Mouse (Mus musculus) CH12.LX (cell line): ENCODE data around the gene Gm10153. TPM values are rescaled to one million over a fixed set of nuclear protein-coding genes. Genes with fewer than 3 reads are reported as not detected.

Experiments used
- DNase-seq: peaks from one replicate; pipeline ENCODE4 v3.0.0-alpha.2; 2013; ENCODE audit errors: extremely low read depth
- H3K27ac ChIP-seq: 2 replicates; pipeline ENCODE4 v1.5.1; 2012; ENCODE audit warnings: low read depth, mild to moderate bottlenecking, control low read depth, moderate library complexity; ENCODE audit not compliant: insufficient read depth
- H3K27me3 ChIP-seq: replicated peaks from 2 replicates; pipeline ENCODE3; 2012; ENCODE audit warnings: inconsistent platforms
- H3K36me3 ChIP-seq, 2 experiments: replicated peaks in 1 of 2; 2 replicates each; pipeline versions ENCODE3 to v1.6.1; 2012; ENCODE audit warnings: inconsistent platforms in 1 of 2, low read length in 1 of 2, mild to moderate bottlenecking in 1 of 2, mixed read lengths in 1 of 2, moderate library complexity in 1 of 2; ENCODE audit not compliant: control insufficient read depth in 1 of 2, insufficient read depth in 1 of 2
- H3K4me1 ChIP-seq, 2 experiments: 2 replicates each; pipeline ENCODE4 v1.6.1; 2012; ENCODE audit warnings: inconsistent platforms in 1 of 2, moderate library complexity in 1 of 2; ENCODE audit not compliant: insufficient read depth in 2 of 2, control insufficient read depth in 1 of 2
- H3K4me2 ChIP-seq: 2 replicates; pipeline ENCODE4 v1.6.1; 2012; ENCODE audit warnings: low read depth, mild to moderate bottlenecking, control low read depth; ENCODE audit not compliant: poor library complexity, insufficient read depth, severe bottlenecking
- H3K4me3 ChIP-seq, 3 experiments: fragments of 150-350 bp in 1 of 3; sonication (generic) in 1 of 3; replicated peaks in 1 of 3; 2 replicates each; pipeline versions ENCODE3 to v1.5.1; 2011 to 2012; ENCODE audit warnings: low read depth in 2 of 3, low read length in 2 of 3, mild to moderate bottlenecking in 2 of 3, moderate library complexity in 2 of 3, control low read depth in 1 of 3, improper control_type of control experiment in 1 of 3, inconsistent platforms in 1 of 3, mixed read lengths in 1 of 3; ENCODE audit not compliant: poor library complexity in 1 of 3
- H3K79me2 ChIP-seq: replicated peaks from 2 replicates; pipeline ENCODE4 v1.6.1; 2012; ENCODE audit warnings: mild to moderate bottlenecking, moderate library complexity; ENCODE audit not compliant: control insufficient read depth, poor library complexity, insufficient read depth, severe bottlenecking; ENCODE audit errors: extremely low read depth
- H3K9ac ChIP-seq: 2 replicates; pipeline ENCODE4 v1.6.1; 2012; ENCODE audit warnings: low read depth, mild to moderate bottlenecking, control low read depth, moderate library complexity; ENCODE audit not compliant: insufficient read depth
- H3K9me3 ChIP-seq: replicated peaks from 2 replicates; pipeline ENCODE3; 2012; ENCODE audit warnings: low read length, inconsistent platforms, mixed read lengths
- BHLHE40 ChIP-seq: IDR thresholded peaks from 2 replicates; pipeline ENCODE4 v1.6.1; 2011; ENCODE audit warnings: mild to moderate bottlenecking, low read depth, low read length, improper control_type of control experiment
- CHD1 ChIP-seq: IDR thresholded peaks from 2 replicates; pipeline ENCODE4 v1.6.1; 2012; ENCODE audit warnings: low read depth, low read length, improper control_type of control experiment, inconsistent platforms
- CTCF ChIP-seq, 2 experiments: IDR thresholded peaks in 1 of 2; conservative IDR thresholded peaks in 1 of 2; 2 replicates each; pipeline ENCODE4 v1.5.1; 2011 to 2012; ENCODE audit warnings: low read depth in 2 of 2, low read length in 2 of 2, improper control_type of control experiment in 1 of 2, inconsistent platforms in 1 of 2, mild to moderate bottlenecking in 1 of 2, moderate library complexity in 1 of 2
- E2F4 ChIP-seq: IDR thresholded peaks from 2 replicates; pipeline ENCODE4 v1.6.1; 2011; ENCODE audit warnings: low read depth, low read length, improper control_type of control experiment; ENCODE audit not compliant: insufficient replicate concordance
- ELF1 ChIP-seq: IDR thresholded peaks from 2 replicates; pipeline ENCODE4 v1.6.1; 2014; ENCODE audit warnings: low read depth, mild to moderate bottlenecking, inconsistent platforms, low read length, improper control_type of control experiment
- EP300 ChIP-seq: IDR thresholded peaks from 2 replicates; pipeline ENCODE4 v1.6.1; 2011; ENCODE audit warnings: low read length, improper control_type of control experiment
- ETS1 ChIP-seq: conservative IDR thresholded peaks from 2 replicates; pipeline ENCODE4 v1.6.1; 2012; ENCODE audit warnings: low read depth, mild to moderate bottlenecking, inconsistent platforms, low read length, improper control_type of control experiment, moderate library complexity
- GABPA ChIP-seq: IDR thresholded peaks from 2 replicates; pipeline ENCODE4 v1.6.1; 2012; ENCODE audit warnings: low read depth, low read length, improper control_type of control experiment, inconsistent platforms; ENCODE audit not compliant: insufficient replicate concordance
- IRF4 ChIP-seq: IDR thresholded peaks from 2 replicates; pipeline ENCODE4 v1.6.1; 2014; ENCODE audit warnings: low read depth, mild to moderate bottlenecking, inconsistent platforms, low read length, improper control_type of control experiment
- JUN ChIP-seq: IDR thresholded peaks from 2 replicates; pipeline ENCODE4 v1.6.1; 2011; ENCODE audit warnings: low read depth, mild to moderate bottlenecking, low read length, improper control_type of control experiment, moderate library complexity; ENCODE audit not compliant: insufficient read depth
- JUND ChIP-seq: conservative IDR thresholded peaks from 2 replicates; pipeline ENCODE4 v1.6.1; 2011; ENCODE audit warnings: low read depth, low read length, improper control_type of control experiment
- KAT2A ChIP-seq: IDR thresholded peaks from 2 replicates; pipeline ENCODE4 v1.6.1; 2012; ENCODE audit warnings: low read length, improper control_type of control experiment, inconsistent platforms; ENCODE audit not compliant: insufficient replicate concordance
- MAFK ChIP-seq: IDR thresholded peaks from 2 replicates; pipeline ENCODE4 v1.6.1; 2011; ENCODE audit warnings: low read length, improper control_type of control experiment; ENCODE audit not compliant: insufficient replicate concordance
- MEF2A ChIP-seq: IDR thresholded peaks from 2 replicates; pipeline ENCODE4 v1.6.1; 2014; ENCODE audit warnings: low read depth, mild to moderate bottlenecking, inconsistent platforms, low read length, improper control_type of control experiment, borderline replicate concordance
- MXI1 ChIP-seq: IDR thresholded peaks from 2 replicates; pipeline ENCODE4 v1.6.1; 2011; ENCODE audit warnings: mild to moderate bottlenecking, low read depth, low read length, improper control_type of control experiment
- MYC ChIP-seq: IDR thresholded peaks from 2 replicates; pipeline ENCODE4 v1.6.1; 2011; ENCODE audit warnings: low read depth, mild to moderate bottlenecking, improper control_type of control experiment, low read length
- NELFE ChIP-seq: IDR thresholded peaks from 2 replicates; pipeline ENCODE4 v1.6.1; 2011; ENCODE audit warnings: low read depth, low read length, improper control_type of control experiment
- NRF1 ChIP-seq: IDR thresholded peaks from 2 replicates; pipeline ENCODE4 v1.6.1; 2014; ENCODE audit warnings: low read depth, mild to moderate bottlenecking, inconsistent platforms, low read length, improper control_type of control experiment, moderate library complexity
- PAX5 ChIP-seq: IDR thresholded peaks from 2 replicates; pipeline ENCODE4 v1.6.1; 2012; ENCODE audit warnings: low read length, inconsistent platforms, mixed read lengths
- POLR2A ChIP-seq: IDR thresholded peaks from 2 replicates; pipeline ENCODE4 v1.6.1; 2011; ENCODE audit warnings: low read depth, mild to moderate bottlenecking, improper control_type of control experiment, low read length
- POLR2AphosphoS2 ChIP-seq: IDR thresholded peaks from 2 replicates; pipeline ENCODE4 v1.6.1; 2011; ENCODE audit warnings: low read depth, low read length, improper control_type of control experiment
- RAD21 ChIP-seq: IDR thresholded peaks from 2 replicates; pipeline ENCODE4 v1.6.1; 2011; ENCODE audit warnings: low read depth, mild to moderate bottlenecking, low read length, improper control_type of control experiment, moderate library complexity
- RCOR1 ChIP-seq: conservative IDR thresholded peaks from 2 replicates; pipeline ENCODE4 v1.6.1; 2012; ENCODE audit warnings: low read depth, mild to moderate bottlenecking, inconsistent platforms, low read length, improper control_type of control experiment
- SIN3A ChIP-seq: IDR thresholded peaks from 2 replicates; pipeline ENCODE4 v1.6.1; 2012; ENCODE audit warnings: low read length, improper control_type of control experiment, inconsistent platforms
- SMC3 ChIP-seq: IDR thresholded peaks from 2 replicates; pipeline ENCODE4 v1.6.1; 2011; ENCODE audit warnings: low read depth, low read length, improper control_type of control experiment
- USF1 ChIP-seq: IDR thresholded peaks from 2 replicates; pipeline ENCODE4 v1.6.1; 2014; ENCODE audit warnings: low read depth, mild to moderate bottlenecking, inconsistent platforms, low read length, improper control_type of control experiment
- ZMIZ1 ChIP-seq: IDR thresholded peaks from 2 replicates; pipeline ENCODE4 v1.6.1; 2012; ENCODE audit warnings: low read depth, mild to moderate bottlenecking, inconsistent platforms, low read length, improper control_type of control experiment
- ZNF384 ChIP-seq: IDR thresholded peaks from 2 replicates; pipeline ENCODE4 v1.6.1; 2012; ENCODE audit warnings: low read depth, low read length, improper control_type of control experiment, inconsistent platforms
- dilution Hi-C: fragments of 300-500 bp; cut with MboI; formaldehyde crosslinking; loops from 2 replicates; pipeline ENCODE4 v1.14.3; 2020; ENCODE audit warnings: low sequenced_read_pairs; ENCODE audit not compliant: extremely low pct_unique_long_range_greater_than_20kb, extremely low pct_ligation_motif_present
- in situ Hi-C: fragments of 300-500 bp; cut with MboI; formaldehyde crosslinking; loops from 3 replicates; pipeline ENCODE4 v1.14.3; 2019; ENCODE audit warnings: low sequenced_read_pairs, low pct_ligation_motif_present, low pct_unique_long_range_greater_than_20kb, mixed read lengths
- polyA plus RNA-seq: library from polyadenylated mRNA; unstranded; fragments of >175 nt; gene quantifications from 2 replicates; pipeline ENCODE4 v1.2.1, GENCODE M21; 2012; ENCODE audit warnings: low read depth; ENCODE audit not compliant: insufficient read length
- total RNA-seq, 2 experiments: library from RNA; depleted of rRNA; stranded (reverse); fragments of 300-350 nt in 1 of 2; fragments of >200 nt in 1 of 2; gene quantifications; 2 replicates each; pipeline ENCODE4 v1.2.3; 2012 to 2014

Gene Gm10153
- total and polyA plus RNA-seq, 3 experiments = not detected

GRCm38 (mm10) chr7:142152191-142152590 lies 38.0 kb downstream of the Gm10153 start:
- H3K4me3 ChIP-seq = no peak overlapping the region
- dilution Hi-C loops (no loop called here), in situ Hi-C loops (no loop called here)
- no peaks in the 10 kb centered on the region for H3K36me3 ChIP-seq
- no peaks in the 10 kb centered on the region for H3K79me2 ChIP-seq
- no peak overlapping the region for H3K9ac ChIP-seq
- H3K27me3 ChIP-seq = peaks cover 43% of the 10 kb centered on the region
- H3K4me1 ChIP-seq = no peaks in the 10 kb centered on the region
- peaks cover 7% of the 10 kb centered on the region for H3K9me3 ChIP-seq
- H3K27ac ChIP-seq = no peak overlapping the region
- DNase-seq = no peak
- no peak overlapping the region for H3K4me2 ChIP-seq
- TF ChIP-seq ZNF384 (no peak), POLR2AphosphoS2 (no peak), BHLHE40 (no peak), MYC (no peak), RAD21 (no peak), E2F4 (no peak), MAFK (no peak), SIN3A (no peak), MXI1 (no peak), NRF1 (no peak), POLR2A (no peak), CHD1 (no peak)
- TF ChIP-seq, all 38 proteins: peak for 0

- H3K9me3 ChIP-seq = peaks cover 7% of the 10 kb centered on the region
- no peaks in the 10 kb centered on the region for H3K36me3 ChIP-seq
- no peak for DNase-seq
- H3K9ac ChIP-seq = no peak overlapping the region
- in situ Hi-C loops = no loop called here
- no peak overlapping the region for H3K4me2 ChIP-seq
- H3K27ac ChIP-seq = no peak overlapping the region
- no peaks in the 10 kb centered on the region for H3K4me1 ChIP-seq
- no peak for TF ChIP-seq ELF1
- TF ChIP-seq ZMIZ1 = no peak
- no peak for TF ChIP-seq MEF2A
- TF ChIP-seq MAFK = peak; percentile 80
- TF ChIP-seq MXI1 = no peak
- TF ChIP-seq PAX5 = no peak
- TF ChIP-seq, all 38 proteins: peak for 1
- no peak overlapping the region for H3K4me3 ChIP-seq
- dilution Hi-C loops = no loop called here
- H3K79me2 ChIP-seq = no peaks in the 10 kb centered on the region
- peaks cover 46% of the 10 kb centered on the region for H3K27me3 ChIP-seq
These were observed 41.6 kb downstream of the Gm10153 start for GRCm38 (mm10) chr7:142148633-142149032.

DNA sequence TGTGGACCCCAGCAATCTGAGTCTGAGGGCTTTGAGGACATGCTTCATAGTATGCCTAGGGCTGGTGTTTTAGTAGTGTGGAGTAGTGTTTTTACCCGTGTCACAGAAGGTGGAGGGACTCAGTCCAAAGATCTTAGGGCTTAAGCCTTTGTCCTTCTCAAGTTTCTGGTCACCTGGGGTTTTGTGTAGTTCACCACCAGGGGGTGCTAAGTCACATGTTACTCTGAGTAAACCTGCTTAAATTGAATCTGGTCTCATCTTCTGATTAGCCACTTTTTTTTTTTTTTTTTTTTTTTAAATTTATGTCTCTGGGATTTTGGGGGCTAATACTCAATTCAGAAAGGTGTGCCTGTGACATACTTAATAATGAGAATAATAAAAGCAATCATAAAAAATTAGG lies 44.2 kb downstream of the Gm10153 start:
- Histone ChIP-seq H3K4me2 (no peak overlapping the region), H3K9me3 (peaks cover 10% of the 10 kb centered on the region), H3K36me3 (no peaks in the 10 kb centered on the region), H3K79me2 (no peaks in the 10 kb centered on the region), H3K4me3 (no peak overlapping the region), H3K4me1 (no peaks in the 10 kb centered on the region), H3K9ac (no peak overlapping the region), H3K27ac (no peak overlapping the region), H3K27me3 (peaks cover 51% of the 10 kb centered on the region)
- dilution Hi-C loops (no loop called here), in situ Hi-C loops (no loop called here)
- DNase-seq = peak; percentile 56
- TF ChIP-seq JUN = no peak
- no peak for TF ChIP-seq GABPA
- TF ChIP-seq RCOR1 = no peak
- TF ChIP-seq NELFE = no peak
- peak; percentile 70 for TF ChIP-seq SMC3
- TF ChIP-seq POLR2AphosphoS2 = no peak
- no peak for TF ChIP-seq POLR2A
- TF ChIP-seq ZMIZ1 = no peak
- peak; percentile 54 to 78 for TF ChIP-seq CTCF (conservative IDR thresholded peaks at IDR 0.05 in 1 of 2, IDR thresholded peaks at IDR 0.05 in 1 of 2; ENCODE audit: low read depth in 2 of 2, low read length in 2 of 2)
- no peak for TF ChIP-seq IRF4
- no peak for TF ChIP-seq KAT2A
- no peak for TF ChIP-seq USF1
- TF ChIP-seq ZNF384 = peak; percentile 80
- TF ChIP-seq ETS1 = no peak
- no peak for TF ChIP-seq JUND
- TF ChIP-seq EP300 = no peak
- peak; percentile 41 for TF ChIP-seq RAD21
